Mouse (Mus musculus): ENCODE data around the gene Zfp3. TPM values are rescaled to one million over a fixed set of nuclear protein-coding genes. Genes with fewer than 3 reads are reported as not detected.

The Zfp3 gene
- polyA plus RNA-seq, 1 experiment from 2014 or later: 18.2 TPM

DNA sequence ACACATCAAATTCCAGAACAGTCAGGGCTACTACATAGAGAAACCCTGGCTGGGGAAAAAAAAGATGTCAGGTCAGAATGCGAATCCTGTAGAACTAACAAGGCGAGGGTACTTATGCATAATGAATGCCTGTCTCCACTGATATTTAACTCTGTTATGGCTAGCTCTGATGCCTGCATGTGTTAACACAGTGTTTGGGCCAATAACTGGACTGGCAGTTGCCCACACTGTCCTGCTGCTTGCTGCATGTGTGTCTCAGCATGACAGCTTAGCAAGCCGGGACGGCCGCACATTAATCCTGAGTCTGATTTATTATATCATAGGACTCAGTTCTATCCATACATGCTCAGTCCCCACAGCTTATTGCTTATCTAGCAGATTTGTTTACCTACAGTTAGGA is 47.0 kb downstream of the Zfp3 start:
- Histone ChIP-seq H3K4me1 (replicated peaks; ENCODE audit: control insufficient read depth, insufficient read depth, low read length) (no peaks in the 10 kb centered on the region), H3K36me3 (ENCODE audit: control insufficient read depth, insufficient read depth) (no peaks in the 10 kb centered on the region), H3K27me3 (replicated peaks; ENCODE audit: control insufficient read depth, insufficient read depth, low read length) (no peaks in the 10 kb centered on the region), H3K9ac (replicated peaks; ENCODE audit: low read depth, low read length) (no peak overlapping the region), H3K9me3 (ENCODE audit: control insufficient read depth, low read length) (no peaks in the 10 kb centered on the region), H3K27ac (ENCODE audit: low read length) (no peak overlapping the region), H3K4me3 (replicated peaks; ENCODE audit: low read length) (no peak overlapping the region), H3K4me2 (ENCODE audit: low read length) (no peak overlapping the region)
- no peak for ATAC-seq
- 80% methylated on average over 5 of the region's 5 CpGs for WGBS

DNA sequence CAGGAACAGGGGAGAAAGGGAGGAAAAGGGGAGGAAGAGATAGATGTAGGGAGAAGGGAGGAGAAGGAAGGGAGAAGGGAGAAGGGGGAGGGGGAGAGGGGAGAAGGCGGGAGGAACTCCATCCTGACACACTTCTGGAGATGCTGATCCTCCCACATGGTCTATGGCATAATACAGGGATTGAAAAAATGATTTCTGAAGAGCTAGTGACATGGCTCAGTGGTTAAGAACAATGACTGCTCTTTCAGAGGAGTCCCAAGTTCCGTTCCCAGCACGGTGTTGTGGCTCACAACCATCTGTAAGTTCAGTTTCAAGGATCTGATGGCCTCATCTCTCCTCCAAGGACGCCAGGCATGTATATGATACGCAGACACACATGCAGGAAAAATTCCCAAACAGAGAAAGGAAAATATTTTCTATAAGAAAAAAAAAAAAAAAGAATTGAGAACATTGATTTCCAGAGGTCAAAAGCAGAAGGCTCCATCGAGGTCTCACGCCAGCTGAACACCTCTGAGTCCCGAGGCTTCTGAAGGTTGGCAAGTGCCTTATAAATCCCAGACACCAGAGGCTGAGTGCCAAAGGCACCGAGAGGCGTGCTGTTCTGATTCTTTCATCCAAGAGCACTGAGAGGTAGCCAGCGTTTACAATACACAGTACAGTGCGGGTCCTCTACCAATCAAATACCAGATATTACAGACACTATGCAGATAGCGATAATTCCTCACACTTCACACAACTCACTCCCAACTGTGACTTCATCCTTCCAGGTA is 47.6 kb downstream of the Zfp3 start:
- no peak overlapping the region for H3K4me2 ChIP-seq (ENCODE audit: low read length)
- H3K9ac ChIP-seq (replicated peaks; ENCODE audit: low read depth, low read length): no peak overlapping the region
- H3K27ac ChIP-seq (ENCODE audit: low read length): no peak overlapping the region
- ATAC-seq: no peak
- H3K4me3 ChIP-seq (replicated peaks; ENCODE audit: low read length): no peak overlapping the region
- H3K9me3 ChIP-seq (ENCODE audit: control insufficient read depth, low read length): no peaks in the 10 kb centered on the region
- WGBS: 59% methylated on average over 13 of the region's 13 CpGs
- H3K36me3 ChIP-seq (ENCODE audit: control insufficient read depth, insufficient read depth): no peaks in the 10 kb centered on the region
- no peaks in the 10 kb centered on the region for H3K4me1 ChIP-seq (replicated peaks; ENCODE audit: control insufficient read depth, insufficient read depth, low read length)
- no peaks in the 10 kb centered on the region for H3K27me3 ChIP-seq (replicated peaks; ENCODE audit: control insufficient read depth, insufficient read depth, low read length)

DNA sequence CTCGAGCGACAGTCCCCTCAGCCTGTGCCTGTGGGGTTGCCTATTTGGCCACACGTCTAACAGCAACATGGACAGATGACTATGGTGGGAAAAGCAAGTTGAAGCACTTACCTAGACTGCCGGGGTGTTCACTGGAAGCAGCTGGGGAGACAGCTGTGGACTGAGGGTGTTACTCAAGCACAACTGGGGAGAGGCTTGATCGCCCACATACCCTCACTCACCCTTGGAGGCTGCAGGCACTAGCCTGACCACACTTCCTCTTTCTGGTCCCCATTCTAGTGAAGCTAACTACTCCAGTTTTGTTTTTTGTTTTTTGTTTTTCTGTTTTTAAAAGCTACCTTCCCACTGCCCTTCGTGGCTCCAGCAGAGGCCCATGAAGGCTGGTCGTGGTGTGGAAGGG is 48.4 kb downstream of the Zfp3 start, which contains the start of gene Scimp:
TSS of gene Scimp (minus strand) at position 222 of the 400 bp plus-strand sequence.
- no peaks in the 10 kb centered on the region for H3K27me3 ChIP-seq (replicated peaks; ENCODE audit: control insufficient read depth, insufficient read depth, low read length)
- H3K4me3 ChIP-seq (replicated peaks; ENCODE audit: low read length): no peak within 1 kb of the TSS
- no peak within 1 kb of the TSS for H3K9ac ChIP-seq (replicated peaks; ENCODE audit: low read depth, low read length)
- no peaks in the 10 kb centered on the region for H3K36me3 ChIP-seq (ENCODE audit: control insufficient read depth, insufficient read depth)
- no peak within 1 kb of the TSS for H3K27ac ChIP-seq (ENCODE audit: low read length)
- no peak for ATAC-seq
- H3K4me1 ChIP-seq (replicated peaks; ENCODE audit: control insufficient read depth, insufficient read depth, low read length): no peaks in the 10 kb centered on the region
- 84% methylated on average over 7 of the region's 7 CpGs for WGBS
- H3K4me2 ChIP-seq (ENCODE audit: low read length): no peak within 1 kb of the TSS
- H3K9me3 ChIP-seq (ENCODE audit: control insufficient read depth, low read length): no peaks in the 10 kb centered on the region

DNA sequence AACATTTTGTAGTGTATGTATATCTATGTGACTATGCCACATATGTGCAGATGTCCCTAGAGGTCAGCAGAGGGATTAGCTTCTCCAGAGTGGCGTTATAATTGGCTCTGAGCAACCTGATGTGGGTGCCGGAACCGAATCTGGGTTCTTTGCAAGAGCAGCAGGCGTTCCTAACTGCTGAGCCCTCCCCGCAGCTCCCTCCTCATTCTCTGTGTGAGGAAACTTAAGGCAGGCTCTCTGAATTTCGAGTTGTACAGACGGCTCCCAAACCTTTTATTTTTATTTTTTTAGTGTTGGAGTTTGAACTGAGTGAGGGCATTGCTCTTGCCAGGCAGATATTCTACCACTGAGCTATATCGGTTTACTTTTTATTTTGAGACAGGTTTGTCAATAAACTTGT is 51.1 kb downstream of the Zfp3 start:
- Histone ChIP-seq H3K36me3 (ENCODE audit: control insufficient read depth, insufficient read depth) (no peaks in the 10 kb centered on the region), H3K4me2 (ENCODE audit: low read length) (no peak overlapping the region), H3K4me1 (replicated peaks; ENCODE audit: control insufficient read depth, insufficient read depth, low read length) (no peaks in the 10 kb centered on the region), H3K9me3 (ENCODE audit: control insufficient read depth, low read length) (no peaks in the 10 kb centered on the region), H3K27me3 (replicated peaks; ENCODE audit: control insufficient read depth, insufficient read depth, low read length) (no peaks in the 10 kb centered on the region), H3K27ac (ENCODE audit: low read length) (no peak overlapping the region), H3K9ac (replicated peaks; ENCODE audit: low read depth, low read length) (no peak overlapping the region), H3K4me3 (replicated peaks; ENCODE audit: low read length) (no peak overlapping the region)
- ATAC-seq: no peak
- 85% methylated on average over 8 of the region's 8 CpGs for WGBS

DNA sequence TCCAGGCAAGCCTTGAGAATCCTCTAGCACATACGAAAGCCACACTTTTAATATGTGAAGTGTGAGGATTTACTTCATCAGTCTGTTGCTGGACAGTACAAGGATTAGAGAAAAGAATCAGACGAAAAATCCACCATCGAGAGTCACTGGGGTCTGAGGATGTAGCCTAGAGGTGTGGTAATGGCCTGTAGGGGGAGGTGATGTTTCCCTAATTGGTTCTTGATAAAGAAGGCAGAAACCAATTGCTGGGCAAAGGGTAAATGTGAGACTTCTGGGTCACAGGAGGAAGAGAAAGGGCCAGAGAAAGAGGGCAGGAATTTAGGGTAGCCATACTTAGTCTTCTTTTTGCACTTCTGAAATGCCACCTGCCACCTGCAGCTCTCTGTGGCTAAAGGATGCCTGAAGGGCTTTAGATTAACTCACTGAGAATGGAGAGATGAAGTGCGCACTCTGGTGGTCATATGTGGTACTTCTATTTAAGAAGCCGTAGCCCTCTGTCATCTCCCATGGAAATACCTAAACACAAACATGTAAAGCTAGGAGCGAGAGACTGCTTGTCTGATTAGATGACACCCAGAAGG is 51.6 kb downstream of the Zfp3 start:
- H3K27me3 ChIP-seq (replicated peaks; ENCODE audit: control insufficient read depth, insufficient read depth, low read length): no peaks in the 10 kb centered on the region
- 25% methylated on average over 6 of the region's 6 CpGs for WGBS
- no peak overlapping the region for H3K4me2 ChIP-seq (ENCODE audit: low read length)
- no peaks in the 10 kb centered on the region for H3K9me3 ChIP-seq (ENCODE audit: control insufficient read depth, low read length)
- H3K27ac ChIP-seq (ENCODE audit: low read length): no peak overlapping the region
- no peaks in the 10 kb centered on the region for H3K36me3 ChIP-seq (ENCODE audit: control insufficient read depth, insufficient read depth)
- H3K9ac ChIP-seq (replicated peaks; ENCODE audit: low read depth, low read length): no peak overlapping the region
- no peak overlapping the region for H3K4me3 ChIP-seq (replicated peaks; ENCODE audit: low read length)
- no peak for ATAC-seq
- H3K4me1 ChIP-seq (replicated peaks; ENCODE audit: control insufficient read depth, insufficient read depth, low read length): no peaks in the 10 kb centered on the region

DNA sequence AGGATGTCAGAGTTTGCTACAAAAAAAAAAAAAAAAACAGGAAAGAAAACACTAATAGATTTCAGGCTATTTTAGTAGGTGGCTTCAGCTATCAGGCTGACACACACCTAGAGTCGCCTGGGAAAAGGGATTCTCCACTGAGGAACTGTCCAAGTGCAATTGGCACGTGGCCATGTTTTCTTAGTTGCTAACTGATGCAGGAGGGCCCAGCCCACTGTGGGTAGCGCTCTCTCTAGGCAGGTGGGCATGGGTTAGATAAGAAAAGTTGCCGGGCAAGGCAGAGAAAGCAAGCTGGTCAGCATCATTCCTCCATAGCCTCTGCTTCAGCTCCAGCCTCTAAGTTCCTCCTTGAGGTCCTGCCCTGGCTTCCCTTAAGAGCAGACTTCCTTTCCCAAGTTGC is 52.8 kb downstream of the Zfp3 start:
- H3K27ac ChIP-seq (ENCODE audit: low read length): no peak overlapping the region
- WGBS: 72% methylated on average over 4 of the region's 4 CpGs
- no peaks in the 10 kb centered on the region for H3K4me1 ChIP-seq (replicated peaks; ENCODE audit: control insufficient read depth, insufficient read depth, low read length)
- no peaks in the 10 kb centered on the region for H3K36me3 ChIP-seq (ENCODE audit: control insufficient read depth, insufficient read depth)
- no peak for ATAC-seq
- H3K9me3 ChIP-seq (ENCODE audit: control insufficient read depth, low read length): no peaks in the 10 kb centered on the region
- H3K4me2 ChIP-seq (ENCODE audit: low read length): no peak overlapping the region
- no peaks in the 10 kb centered on the region for H3K27me3 ChIP-seq (replicated peaks; ENCODE audit: control insufficient read depth, insufficient read depth, low read length)
- H3K9ac ChIP-seq (replicated peaks; ENCODE audit: low read depth, low read length): no peak overlapping the region
- H3K4me3 ChIP-seq (replicated peaks; ENCODE audit: low read length): no peak overlapping the region

DNA sequence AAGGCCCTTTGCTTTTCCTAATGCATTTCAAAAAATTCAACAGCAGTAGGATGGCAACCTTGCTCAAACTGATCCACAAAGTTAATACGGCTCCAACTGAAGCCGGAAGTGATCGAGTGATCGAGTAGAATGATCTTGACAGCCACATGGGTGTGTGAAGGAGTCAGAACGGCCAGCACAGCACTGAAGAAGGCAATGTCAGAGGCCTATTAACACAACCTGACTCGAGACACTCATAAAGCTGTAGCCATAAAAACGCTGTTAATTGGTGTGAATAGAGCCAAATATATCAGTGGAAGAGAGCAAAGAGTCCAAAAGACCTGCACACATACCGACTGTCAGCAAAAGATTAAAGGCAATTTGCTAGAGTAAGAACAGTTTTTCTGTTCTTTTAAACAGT is 56.1 kb downstream of the Zfp3 start:
- H3K36me3 ChIP-seq (ENCODE audit: control insufficient read depth, insufficient read depth): no peaks in the 10 kb centered on the region
- no peak overlapping the region for H3K4me2 ChIP-seq (ENCODE audit: low read length)
- ATAC-seq: no peak
- H3K4me1 ChIP-seq (replicated peaks; ENCODE audit: control insufficient read depth, insufficient read depth, low read length): no peaks in the 10 kb centered on the region
- no peak overlapping the region for H3K27ac ChIP-seq (ENCODE audit: low read length)
- H3K4me3 ChIP-seq (replicated peaks; ENCODE audit: low read length): no peak overlapping the region
- H3K27me3 ChIP-seq (replicated peaks; ENCODE audit: control insufficient read depth, insufficient read depth, low read length): no peaks in the 10 kb centered on the region
- H3K9ac ChIP-seq (replicated peaks; ENCODE audit: low read depth, low read length): no peak overlapping the region
- no peaks in the 10 kb centered on the region for H3K9me3 ChIP-seq (ENCODE audit: control insufficient read depth, low read length)
- WGBS: 81% methylated on average over 8 of the region's 8 CpGs

DNA sequence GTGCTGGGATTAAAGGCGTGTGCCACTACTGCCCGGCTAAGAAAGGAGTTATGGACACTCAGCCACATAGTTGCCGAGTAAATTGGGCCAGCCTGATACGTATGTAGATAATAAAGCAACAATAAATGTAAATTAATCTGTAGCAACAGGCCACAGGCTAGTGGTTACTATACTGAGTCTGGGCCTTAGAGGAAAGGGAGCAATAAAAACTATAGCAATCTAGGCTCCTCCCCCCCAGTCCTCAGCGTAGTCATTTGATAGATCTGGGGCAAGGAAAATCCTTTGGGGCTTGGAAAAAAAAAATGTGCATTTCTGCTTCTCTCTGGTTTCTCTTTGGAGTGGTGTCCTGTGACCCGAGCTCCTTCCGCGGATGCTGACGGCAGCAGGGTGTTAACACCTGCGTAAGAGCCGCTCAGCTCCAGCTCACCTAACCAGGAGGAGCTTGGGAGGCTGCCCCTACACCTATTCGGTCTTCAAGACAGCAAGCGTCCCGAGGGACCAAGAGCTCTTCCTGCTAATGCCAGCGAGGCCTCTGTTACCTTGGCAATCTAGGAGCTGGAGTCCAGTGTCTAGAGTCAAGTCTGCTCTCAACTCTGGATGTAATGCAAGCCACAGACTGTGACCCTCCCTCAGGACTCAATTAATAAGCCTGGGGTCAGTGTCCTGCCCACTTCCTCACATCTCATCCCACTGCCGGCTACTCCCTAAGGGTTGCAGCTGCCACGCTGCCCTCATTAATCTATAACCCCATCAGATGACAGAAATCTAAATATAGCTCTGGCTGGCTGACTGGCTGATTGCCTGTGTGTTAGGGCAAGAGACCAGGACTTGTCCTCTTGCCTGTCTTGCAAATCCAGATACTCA is 58.0 kb downstream of the Zfp3 start:
- H3K4me1 ChIP-seq (replicated peaks; ENCODE audit: control insufficient read depth, insufficient read depth, low read length): no peaks in the 10 kb centered on the region
- no peak for ATAC-seq
- H3K4me2 ChIP-seq (ENCODE audit: low read length): no peak overlapping the region
- H3K4me3 ChIP-seq (replicated peaks; ENCODE audit: low read length): no peak overlapping the region
- no peaks in the 10 kb centered on the region for H3K9me3 ChIP-seq (ENCODE audit: control insufficient read depth, low read length)
- H3K27me3 ChIP-seq (replicated peaks; ENCODE audit: control insufficient read depth, insufficient read depth, low read length): no peaks in the 10 kb centered on the region
- H3K36me3 ChIP-seq (ENCODE audit: control insufficient read depth, insufficient read depth): no peaks in the 10 kb centered on the region
- WGBS: 65% methylated on average over 17 of the region's 17 CpGs
- H3K27ac ChIP-seq (ENCODE audit: low read length): no peak overlapping the region
- H3K9ac ChIP-seq (replicated peaks; ENCODE audit: low read depth, low read length): no peak overlapping the region
